Mouse (Mus musculus): ENCODE results near the gene Chd9. TPM values are rescaled to one million over a fixed set of nuclear protein-coding genes. Genes with fewer than 3 reads are reported as not detected.
A peak's percentile ranks its signal among the peaks of the same experiment; 100 is the strongest.

Chd9 gene
- polyA plus RNA-seq, 1 experiment from 2014 or later = 53.5 TPM

- H3K4me3 ChIP-seq = no peak overlapping the region
- no peak overlapping the region for H3K4me2 ChIP-seq
- no peaks in the 10 kb centered on the region; the same call in 1 of the 2 replicates for H3K4me1 ChIP-seq (replicated peaks)
- no peak overlapping the region for H3K9ac ChIP-seq
- no peaks in the 10 kb centered on the region for H3K27me3 ChIP-seq (replicated peaks)
- no peak for ATAC-seq (ENCODE audit: insufficient number of reproducible peaks, low FRiP score)
- H3K9me3 ChIP-seq (replicated peaks) = 0 out of 2 replicates have a peak, but pooled peaks cover 4% of the 10 kb centered on the region
- 81% methylated on average over 4 of the region's 4 CpGs for WGBS
- H3K36me3 ChIP-seq = no peaks in the 10 kb centered on the region
- no peak overlapping the region for H3K27ac ChIP-seq (ENCODE audit: poor library complexity, severe bottlenecking)
Observed at GRCm38 (mm10) chr8:90820321-90820696, 7.8 kb upstream of the Chd9 start.

- Histone ChIP-seq H3K9me3 (replicated peaks) (0 out of 2 replicates have a peak, but pooled peaks cover 4% of the 10 kb centered on the region), H3K4me3 (no peak overlapping the region), H3K4me2 (no peak overlapping the region), H3K27me3 (replicated peaks) (no peaks in the 10 kb centered on the region), H3K9ac (no peak overlapping the region), H3K4me1 (replicated peaks) (no peaks in the 10 kb centered on the region), H3K27ac (ENCODE audit: poor library complexity, severe bottlenecking) (no peak overlapping the region), H3K36me3 (no peaks in the 10 kb centered on the region)
- WGBS = 10% methylated on average over 11 of the region's 11 CpGs
- no peak for ATAC-seq (ENCODE audit: insufficient number of reproducible peaks, low FRiP score)
Observed at GRCm38 (mm10) chr8:90822443-90822842, 5.7 kb upstream of the Chd9 start.

- no peak overlapping the region for H3K27ac ChIP-seq (ENCODE audit: poor library complexity, severe bottlenecking)
- 0 out of 2 replicates have a peak, but pooled peaks cover 4% of the 10 kb centered on the region for H3K9me3 ChIP-seq (replicated peaks)
- peaks cover 11% of the 10 kb centered on the region; the same call in 1 of the 2 replicates for H3K4me1 ChIP-seq (replicated peaks)
- 76% methylated on average over 9 of the region's 9 CpGs for WGBS
- no peak for ATAC-seq (ENCODE audit: insufficient number of reproducible peaks, low FRiP score)
- H3K4me3 ChIP-seq = no peak overlapping the region
- no peak overlapping the region for H3K4me2 ChIP-seq
- H3K36me3 ChIP-seq = no peaks in the 10 kb centered on the region
- no peak overlapping the region for H3K9ac ChIP-seq
- no peaks in the 10 kb centered on the region for H3K27me3 ChIP-seq (replicated peaks)
Observed at GRCm38 (mm10) chr8:90825459-90825871, 2.7 kb upstream of the Chd9 start.

- peaks cover 11% of the 10 kb centered on the region; the same call in 1 of the 2 replicates for H3K4me1 ChIP-seq (replicated peaks)
- 5% methylated on average over 11 of the region's 11 CpGs for WGBS
- peak overlapping the region; percentile 67 for H3K9ac ChIP-seq
Observed at GRCm38 (mm10) chr8:90828987-90829740, 1.0 kb downstream of the Chd9 start.

GRCm38 (mm10) chr8:90829825-90830224 is 1.7 kb downstream of the Chd9 start:
- no peaks in the 10 kb centered on the region for H3K36me3 ChIP-seq
- H3K4me3 ChIP-seq = no peak overlapping the region
- peak overlapping the region; percentile 81; the same call in 1 of the 2 replicates for H3K4me2 ChIP-seq
- WGBS = 62% methylated on average over 1 of the region's 1 CpGs
- H3K9me3 ChIP-seq (replicated peaks) = no peaks in the 10 kb centered on the region
- H3K9ac ChIP-seq = no peak overlapping the region
- peaks cover 11% of the 10 kb centered on the region; the same call in 1 of the 2 replicates for H3K4me1 ChIP-seq (replicated peaks)
- no peak overlapping the region for H3K27ac ChIP-seq (ENCODE audit: poor library complexity, severe bottlenecking)
- no peaks in the 10 kb centered on the region for H3K27me3 ChIP-seq (replicated peaks)
- no peak for ATAC-seq (ENCODE audit: insufficient number of reproducible peaks, low FRiP score)

More at GRCm38 (mm10) chr8:90828987-90829740, 1.0 kb downstream of the Chd9 start:
- peak; percentile 54 for ATAC-seq (ENCODE audit: insufficient number of reproducible peaks, low FRiP score)
- no peaks in the 10 kb centered on the region for H3K9me3 ChIP-seq (replicated peaks)
- no peaks in the 10 kb centered on the region for H3K27me3 ChIP-seq (replicated peaks)
- H3K27ac ChIP-seq (ENCODE audit: poor library complexity, severe bottlenecking) = no peak overlapping the region
- peak overlapping the region; percentile 81 for H3K4me2 ChIP-seq
- H3K36me3 ChIP-seq = no peaks in the 10 kb centered on the region
- peak overlapping the region; percentile 62 for H3K4me3 ChIP-seq

- Histone ChIP-seq H3K27me3 (replicated peaks) (no peaks in the 10 kb centered on the region), H3K4me1 (replicated peaks) (peaks cover 11% of the 10 kb centered on the region; the same call in 1 of the 2 replicates), H3K4me2 (no peak overlapping the region), H3K9ac (no peak overlapping the region), H3K4me3 (no peak overlapping the region), H3K9me3 (replicated peaks) (no peaks in the 10 kb centered on the region), H3K27ac (ENCODE audit: poor library complexity, severe bottlenecking) (no peak overlapping the region), H3K36me3 (no peaks in the 10 kb centered on the region)
- 65% methylated on average over 8 of the region's 8 CpGs for WGBS
- ATAC-seq (ENCODE audit: insufficient number of reproducible peaks, low FRiP score) = no peak
Observed at GRCm38 (mm10) chr8:90830980-90831379, 2.8 kb downstream of the Chd9 start.

GRCm38 (mm10) chr8:90832576-90833289 is 4.6 kb downstream of the Chd9 start:
- H3K9me3 ChIP-seq (replicated peaks) = no peaks in the 10 kb centered on the region
- no peak overlapping the region for H3K27ac ChIP-seq (ENCODE audit: poor library complexity, severe bottlenecking)
- no peak for ATAC-seq (ENCODE audit: insufficient number of reproducible peaks, low FRiP score)
- peaks cover 11% of the 10 kb centered on the region; the same call in 1 of the 2 replicates for H3K4me1 ChIP-seq (replicated peaks)
- H3K36me3 ChIP-seq = no peaks in the 10 kb centered on the region
- H3K27me3 ChIP-seq (replicated peaks) = no peaks in the 10 kb centered on the region
- H3K9ac ChIP-seq = no peak overlapping the region
- no peak overlapping the region for H3K4me2 ChIP-seq
- no peak overlapping the region for H3K4me3 ChIP-seq
- 58% methylated on average over 5 of the region's 5 CpGs for WGBS

- H3K4me1 ChIP-seq (replicated peaks) = peaks cover 8% of the 10 kb centered on the region; the same call in 1 of the 2 replicates
- H3K27ac ChIP-seq (ENCODE audit: poor library complexity, severe bottlenecking) = no peak overlapping the region
- no peaks in the 10 kb centered on the region for H3K36me3 ChIP-seq
- H3K27me3 ChIP-seq (replicated peaks) = no peaks in the 10 kb centered on the region
- H3K9me3 ChIP-seq (replicated peaks) = no peaks in the 10 kb centered on the region
- no peak for ATAC-seq (ENCODE audit: insufficient number of reproducible peaks, low FRiP score)
- no peak overlapping the region for H3K4me3 ChIP-seq
- WGBS = 62% methylated on average over 6 of the region's 6 CpGs
- no peak overlapping the region for H3K4me2 ChIP-seq
- no peak overlapping the region for H3K9ac ChIP-seq
Observed at GRCm38 (mm10) chr8:90833628-90834320, 5.6 kb downstream of the Chd9 start.

- H3K27me3 ChIP-seq (replicated peaks) = no peaks in the 10 kb centered on the region
- H3K4me3 ChIP-seq = no peak overlapping the region
- WGBS = 75% methylated on average over 3 of the region's 3 CpGs
- no peak for ATAC-seq (ENCODE audit: insufficient number of reproducible peaks, low FRiP score)
- H3K4me2 ChIP-seq = no peak overlapping the region
- no peak overlapping the region for H3K9ac ChIP-seq
- no peaks in the 10 kb centered on the region for H3K9me3 ChIP-seq (replicated peaks)
- H3K4me1 ChIP-seq (replicated peaks) = peaks cover 3% of the 10 kb centered on the region; the same call in 1 of the 2 replicates
- no peaks in the 10 kb centered on the region for H3K36me3 ChIP-seq
- H3K27ac ChIP-seq (ENCODE audit: poor library complexity, severe bottlenecking) = no peak overlapping the region
Observed at GRCm38 (mm10) chr8:90834321-90834672, 6.1 kb downstream of the Chd9 start.

- H3K27me3 ChIP-seq (replicated peaks) = no peaks in the 10 kb centered on the region
- H3K27ac ChIP-seq (ENCODE audit: poor library complexity, severe bottlenecking) = no peak overlapping the region
- H3K4me1 ChIP-seq (replicated peaks) = no peaks in the 10 kb centered on the region
- H3K4me2 ChIP-seq = no peak overlapping the region
- 84% methylated on average over 6 of the region's 6 CpGs for WGBS
- no peak overlapping the region for H3K9ac ChIP-seq
- H3K36me3 ChIP-seq = no peaks in the 10 kb centered on the region
- ATAC-seq (ENCODE audit: insufficient number of reproducible peaks, low FRiP score) = no peak
- no peaks in the 10 kb centered on the region for H3K9me3 ChIP-seq (replicated peaks)
- no peak overlapping the region for H3K4me3 ChIP-seq
Observed at GRCm38 (mm10) chr8:90837440-90837839, 9.3 kb downstream of the Chd9 start.
